Mouse (Mus musculus): ENCODE results near the gene Cyfip1. TPM values are rescaled to one million over a fixed set of nuclear protein-coding genes. Genes with fewer than 3 reads are reported as not detected.

The Cyfip1 gene
- total and polyA plus RNA-seq, 3 experiments: 20.1 to 29.3 (median 27.8) TPM

DNA sequence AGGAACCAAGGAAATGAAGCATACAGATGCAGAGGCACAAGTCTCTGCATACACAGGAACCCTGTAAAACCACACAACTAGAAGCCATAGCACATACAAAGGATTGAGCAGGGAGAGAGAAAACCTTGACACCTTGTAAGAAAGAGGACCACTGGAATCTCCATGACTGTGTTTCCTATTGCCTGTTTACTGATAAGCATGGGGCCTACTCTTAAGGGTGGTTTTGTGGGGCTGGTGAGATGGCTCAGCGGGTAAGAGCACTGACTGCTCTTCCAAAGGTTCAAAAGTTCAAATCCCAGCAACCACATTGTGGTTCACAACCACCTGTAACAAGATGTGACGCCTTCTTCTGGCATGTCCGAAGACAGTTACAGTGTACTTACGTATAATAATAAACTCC, 85.7 kb downstream of the Cyfip1 start:
- no peaks in the 10 kb centered on the region for H3K27me3 ChIP-seq (replicated peaks)
- DNase-seq (ENCODE audit: extremely low read depth): no peak
- in situ Hi-C loops (cut with MboI; ENCODE audit: low pct_ligation_motif_present, low pct_unique_long_range_greater_than_20kb, low sequenced_read_pairs): no loop called here
- peaks cover 20 to 76% of the 10 kb centered on the region in 2 experiments for H3K36me3 ChIP-seq (replicated peaks in 1 of 2; ENCODE audit: control insufficient read depth in 1 of 2, insufficient read depth in 1 of 2, low read length in 1 of 2)
- no peak overlapping the region for H3K4me3 ChIP-seq (replicated peaks in 1 of 3; ENCODE audit: low read depth in 2 of 3, low read length in 2 of 3, poor library complexity in 1 of 3)
- no peaks in the 10 kb centered on the region for H3K79me2 ChIP-seq (replicated peaks; ENCODE audit: control insufficient read depth, extremely low read depth, insufficient read depth, poor library complexity, severe bottlenecking)
- TF ChIP-seq TBP (conservative IDR thresholded peaks at IDR 0.05; ENCODE audit: low read depth, low read length) (0 out of 2 replicates have a peak, but pooled peaks have one; percentile 22), PAX5 (IDR thresholded peaks at IDR 0.05; ENCODE audit: low read length) (no peak), NRF1 (IDR thresholded peaks at IDR 0.05; ENCODE audit: low read depth, low read length) (no peak)
- dilution Hi-C loops (cut with MboI; ENCODE audit: extremely low pct_ligation_motif_present, extremely low pct_unique_long_range_greater_than_20kb, low sequenced_read_pairs): no loop called here
- H3K27ac ChIP-seq (ENCODE audit: insufficient read depth, low read depth): no peak overlapping the region
- peaks cover 0 to 4% of the 10 kb centered on the region in 2 experiments; a peak in 1 of 4 replicates for H3K4me1 ChIP-seq (ENCODE audit: control insufficient read depth in 1 of 2, insufficient read depth in 2 of 2)
- no peak overlapping the region for H3K4me2 ChIP-seq (ENCODE audit: insufficient read depth, low read depth, poor library complexity, severe bottlenecking)
- no peak overlapping the region for H3K9ac ChIP-seq (ENCODE audit: insufficient read depth, low read depth)
- H3K9me3 ChIP-seq (replicated peaks; ENCODE audit: low read length): no peaks in the 10 kb centered on the region

DNA sequence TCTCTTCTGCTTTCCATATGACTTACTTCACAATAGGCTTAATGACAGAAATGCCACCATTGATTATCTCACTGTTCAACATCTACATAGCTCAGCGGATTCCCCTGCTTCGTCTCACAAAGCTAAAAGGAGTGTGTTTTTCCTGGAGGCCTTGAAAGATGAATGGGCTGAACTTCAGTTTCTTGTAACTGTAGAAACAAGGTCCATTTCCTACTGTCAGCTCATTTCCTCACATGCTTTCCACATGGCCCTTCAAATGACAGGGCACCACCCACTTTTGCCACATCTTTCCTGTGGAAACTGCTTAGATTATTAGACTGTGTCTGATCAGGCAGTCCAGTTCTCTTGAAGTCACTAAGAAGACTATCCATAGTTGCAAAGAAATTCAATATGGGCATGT, 87.1 kb downstream of the Cyfip1 start:
- DNase-seq (ENCODE audit: extremely low read depth): peak; percentile 17
- Histone ChIP-seq H3K4me1 (ENCODE audit: control insufficient read depth in 1 of 2, insufficient read depth in 2 of 2) (peaks cover 0 to 4% of the 10 kb centered on the region in 2 experiments; a peak in 1 of 4 replicates), H3K27me3 (replicated peaks) (no peaks in the 10 kb centered on the region), H3K4me2 (ENCODE audit: insufficient read depth, low read depth, poor library complexity, severe bottlenecking) (no peak overlapping the region), H3K79me2 (replicated peaks; ENCODE audit: control insufficient read depth, extremely low read depth, insufficient read depth, poor library complexity, severe bottlenecking) (no peaks in the 10 kb centered on the region), H3K9ac (ENCODE audit: insufficient read depth, low read depth) (no peak overlapping the region), H3K4me3 (replicated peaks in 1 of 3; ENCODE audit: low read depth in 2 of 3, low read length in 2 of 3, poor library complexity in 1 of 3) (no peak overlapping the region), H3K9me3 (replicated peaks; ENCODE audit: low read length) (no peaks in the 10 kb centered on the region), H3K36me3 (replicated peaks in 1 of 2; ENCODE audit: control insufficient read depth in 1 of 2, insufficient read depth in 1 of 2, low read length in 1 of 2) (peaks cover 19 to 70% of the 10 kb centered on the region in 2 experiments), H3K27ac (ENCODE audit: insufficient read depth, low read depth) (no peak overlapping the region)
- in situ Hi-C loops (cut with MboI; ENCODE audit: low pct_ligation_motif_present, low pct_unique_long_range_greater_than_20kb, low sequenced_read_pairs) (no loop called here), dilution Hi-C loops (cut with MboI; ENCODE audit: extremely low pct_ligation_motif_present, extremely low pct_unique_long_range_greater_than_20kb, low sequenced_read_pairs) (no loop called here)
- no peak for TF ChIP-seq BHLHE40 (IDR thresholded peaks at IDR 0.05; ENCODE audit: low read depth, low read length)
- TF ChIP-seq EP300 (IDR thresholded peaks at IDR 0.05; ENCODE audit: low read length): no peak
- no peak for TF ChIP-seq POLR2AphosphoS2 (IDR thresholded peaks at IDR 0.05; ENCODE audit: low read depth, low read length)
- no peak for TF ChIP-seq ZMIZ1 (IDR thresholded peaks at IDR 0.05; ENCODE audit: low read depth, low read length)
- TF ChIP-seq MYC (IDR thresholded peaks at IDR 0.05; ENCODE audit: low read depth, low read length): no peak
- TF ChIP-seq ELF1 (IDR thresholded peaks at IDR 0.05; ENCODE audit: low read depth, low read length): no peak
- TF ChIP-seq ETS1 (conservative IDR thresholded peaks at IDR 0.05; ENCODE audit: low read depth, low read length): no peak

DNA sequence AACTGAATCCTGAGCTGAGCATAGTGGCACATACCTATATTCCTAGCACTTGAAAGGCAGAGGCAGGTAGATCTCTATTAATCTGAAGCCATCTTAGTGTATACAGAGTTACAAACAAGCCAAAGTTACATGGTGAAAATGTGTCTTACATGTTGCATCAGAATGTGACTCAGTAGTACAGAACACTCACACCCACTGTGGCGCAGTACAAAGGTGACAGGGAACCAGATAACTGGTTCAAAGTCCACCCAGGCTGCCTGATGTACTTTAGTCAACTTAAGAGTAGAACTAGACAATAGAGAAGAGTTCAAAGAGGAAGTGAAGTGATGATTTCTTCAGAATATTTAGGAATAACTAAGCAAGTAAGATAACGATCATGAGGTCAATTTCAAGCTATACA, 93.5 kb downstream of the Cyfip1 start:
- TF ChIP-seq POLR2A (IDR thresholded peaks at IDR 0.05; ENCODE audit: low read depth, low read length) (no peak), MXI1 (IDR thresholded peaks at IDR 0.05; ENCODE audit: low read depth, low read length) (no peak), ZNF384 (IDR thresholded peaks at IDR 0.05; ENCODE audit: low read depth, low read length) (no peak), TCF12 (IDR thresholded peaks at IDR 0.05; ENCODE audit: low read depth, low read length) (no peak), SMC3 (IDR thresholded peaks at IDR 0.05; ENCODE audit: low read depth, low read length) (no peak), UBTF (IDR thresholded peaks at IDR 0.05; ENCODE audit: low read depth, low read length) (no peak)
- dilution Hi-C loops (cut with MboI; ENCODE audit: extremely low pct_ligation_motif_present, extremely low pct_unique_long_range_greater_than_20kb, low sequenced_read_pairs): no loop called here
- peaks cover 21 to 68% of the 10 kb centered on the region in 2 experiments for H3K36me3 ChIP-seq (replicated peaks in 1 of 2; ENCODE audit: control insufficient read depth in 1 of 2, insufficient read depth in 1 of 2, low read length in 1 of 2)

More for the DNA sequence above, 93.5 kb downstream of the Cyfip1 start:
- no peaks in the 10 kb centered on the region for H3K27me3 ChIP-seq (replicated peaks)
- no peaks in the 10 kb centered on the region for H3K9me3 ChIP-seq (replicated peaks; ENCODE audit: low read length)
- H3K9ac ChIP-seq (ENCODE audit: insufficient read depth, low read depth): no peak overlapping the region
- DNase-seq (ENCODE audit: extremely low read depth): no peak
- no peak overlapping the region for H3K4me2 ChIP-seq (ENCODE audit: insufficient read depth, low read depth, poor library complexity, severe bottlenecking)
- no peak overlapping the region for H3K4me3 ChIP-seq (replicated peaks in 1 of 3; ENCODE audit: low read depth in 2 of 3, low read length in 2 of 3, poor library complexity in 1 of 3)
- in situ Hi-C loops (cut with MboI; ENCODE audit: low pct_ligation_motif_present, low pct_unique_long_range_greater_than_20kb, low sequenced_read_pairs): no loop called here
- H3K79me2 ChIP-seq (replicated peaks; ENCODE audit: control insufficient read depth, extremely low read depth, insufficient read depth, poor library complexity, severe bottlenecking): no peaks in the 10 kb centered on the region
- peak overlapping the region; percentile 32 for H3K27ac ChIP-seq (ENCODE audit: insufficient read depth, low read depth)
- H3K4me1 ChIP-seq (ENCODE audit: control insufficient read depth in 1 of 2, insufficient read depth in 2 of 2): no peaks in the 10 kb centered on the region
